ENCODE assay signal across 8 mouse cellular contexts in the genomic region with DNA sequence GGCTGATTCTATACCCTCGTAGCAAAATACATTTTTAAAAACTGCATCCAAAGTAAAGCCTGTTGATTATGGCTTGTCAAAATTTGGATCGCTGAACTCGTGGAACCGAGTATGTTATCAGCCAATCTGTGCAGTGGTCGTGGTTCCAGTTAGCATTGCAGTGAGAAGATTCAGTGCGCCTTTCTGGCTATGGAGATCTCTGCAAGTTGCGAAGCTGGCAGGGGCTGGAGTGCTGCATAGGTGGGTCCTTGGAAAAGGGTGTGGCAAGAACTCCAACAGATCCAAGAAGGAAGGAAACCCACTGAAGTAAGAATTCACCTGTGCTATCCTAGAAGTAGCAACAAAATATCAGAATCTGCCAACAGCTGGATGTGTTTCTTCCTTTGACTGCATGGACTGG. TPM values are rescaled to one million over a fixed set of nuclear protein-coding genes. Genes with fewer than 3 reads are reported as not detected.
DNase-seq lines count a peak whose midpoint lies in the region; ATAC-seq and TF ChIP-seq lines count a peak whose summit lies in the region.

No protein-coding gene starts in this region.

- peak overlapping the region; percentile 71 for H3K4me2 ChIP-seq in hindbrain, postnatal 0 days (ENCODE audit: low read depth, low read length)

- peak overlapping the region; percentile 100 for H3K27ac ChIP-seq in embryonic facial prominence, embryonic 10.5 days (replicated peaks)
- H3K27ac ChIP-seq in hindbrain, postnatal 0 days = peak overlapping the region; percentile 97; the same call in 1 of the 2 replicates

- peaks cover 12% of the 10 kb centered on the region for H3K4me1 ChIP-seq in embryonic facial prominence, embryonic 10.5 days
- 0 out of 2 replicates have a peak, but pooled peaks cover 4% of the 10 kb centered on the region for H3K4me1 ChIP-seq in hindbrain, postnatal 0 days (ENCODE audit: insufficient read depth, low read length)

- no peaks in the 10 kb centered on the region for H3K9me3 ChIP-seq in embryonic facial prominence, embryonic 10.5 days
- no peaks in the 10 kb centered on the region for H3K9me3 ChIP-seq in hindbrain, postnatal 0 days (ENCODE audit: low read length)

- H3K27me3 ChIP-seq in embryonic facial prominence, embryonic 10.5 days (replicated peaks; ENCODE audit: low read depth, poor library complexity, severe bottlenecking) = peaks cover 9% of the 10 kb centered on the region
- H3K27me3 ChIP-seq in hindbrain, postnatal 0 days (ENCODE audit: insufficient read depth, low read length) = no peaks in the 10 kb centered on the region

- peak overlapping the region; percentile 98 for H3K9ac ChIP-seq in hindbrain, postnatal 0 days (replicated peaks; ENCODE audit: low read length)

- H3K36me3 ChIP-seq in embryonic facial prominence, embryonic 10.5 days (replicated peaks) = peaks cover 14% of the 10 kb centered on the region
- H3K36me3 ChIP-seq in hindbrain, postnatal 0 days (ENCODE audit: insufficient read depth, low read length) = peaks cover 8% of the 10 kb centered on the region

- H3K4me3 ChIP-seq in embryonic facial prominence, embryonic 10.5 days = peak overlapping the region; percentile 93
- H3K4me3 ChIP-seq in hindbrain, postnatal 0 days (ENCODE audit: low read length) = peak overlapping the region; percentile 94

- WGBS in embryonic facial prominence, embryonic 10.5 days = 7% methylated on average over 7 of the region's 7 CpGs
- WGBS in hindbrain, postnatal 0 days = 3% methylated on average over 7 of the region's 7 CpGs

- peak; percentile 33; the same call in 1 of the 2 replicates for ATAC-seq in hindbrain, postnatal 0 days
- 0 out of 2 replicates have a peak, but pooled peaks have one; percentile 20 for ATAC-seq in megakaryocyte progenitor cell, adult 5-6 weeks (replicated peaks; ENCODE audit: poor library complexity)

- DNase-seq in thymus, postnatal 0 days (ENCODE audit: low spot score) = peak; percentile 7
- DNase-seq in thymus, postnatal 10 days (ENCODE audit: low spot score in 2 of 2) = no peak
- peak; percentile 34 for DNase-seq in embryonic facial prominence, embryonic 10.5 days (ENCODE audit: low spot score)
- peak; percentile 40 for DNase-seq in hindbrain, postnatal 0 days (ENCODE audit: low spot score)
- DNase-seq in thymus, postnatal 14 days = peak; percentile 20
- no peak for DNase-seq in adrenal gland, postnatal 4 days (ENCODE audit: low spot score in 2 of 2)
- no peak for DNase-seq in gastrocnemius, postnatal 10 days

- TF ChIP-seq CTCF in hindbrain, postnatal 0 days (IDR thresholded peaks at IDR 0.05; ENCODE audit: low read depth) = no peak

RNA-seq across cellular contexts. Expression of a gene that starts 1.4 kb away (rescaled TPM):
- polyA plus RNA-seq in thymus, postnatal 0 days (2015; fragmentation: Nextera tagmentation; extraction: Ambion mirVana) = 29.6 and 30.0 TPM in 2 replicates
- polyA plus RNA-seq in embryonic facial prominence, embryonic 10.5 days (2016; fragmentation: Nextera tagmentation; extraction: Ambion mirVana) = 46.3 and 46.4 TPM in 2 replicates
- 29.7 and 66.9 TPM in 2 replicates for total RNA-seq in hindbrain, postnatal 0 days (2014; rRNA removed)
- 24.7 and 30.0 TPM in 2 replicates for polyA plus RNA-seq in hindbrain, postnatal 0 days (2015; fragmentation: Nextera tagmentation; extraction: Ambion mirVana)
- 33.8 and 42.0 TPM in 2 replicates for total RNA-seq in megakaryocyte progenitor cell, adult 5-6 weeks (2015)
- total RNA-seq in megakaryocyte progenitor cell, adult 5-6 weeks (2017) = 70.8 and 74.8 TPM in 2 replicates
- 10 to 100 TPM; 31.6 to 39.7 TPM for total RNA-seq in adrenal gland, postnatal 4 days (2021)
- total RNA-seq in gastrocnemius, postnatal 10 days (2021) = 10 to 100 TPM; 11.8 to 17.3 TPM

RNA-seq across cellular contexts. Expression of a gene that starts 39.0 kb away (rescaled TPM):
- 18.8 and 21.3 TPM in 2 replicates for polyA plus RNA-seq in thymus, postnatal 0 days (2015; fragmentation: Nextera tagmentation; extraction: Ambion mirVana)
- 32.0 and 32.3 TPM in 2 replicates for polyA plus RNA-seq in embryonic facial prominence, embryonic 10.5 days (2016; fragmentation: Nextera tagmentation; extraction: Ambion mirVana)
- 45.9 and 55.0 TPM in 2 replicates for total RNA-seq in hindbrain, postnatal 0 days (2014; rRNA removed)
- 48.2 and 49.2 TPM in 2 replicates for polyA plus RNA-seq in hindbrain, postnatal 0 days (2015; fragmentation: Nextera tagmentation; extraction: Ambion mirVana)
- 29.6 and 48.4 TPM in 2 replicates for total RNA-seq in megakaryocyte progenitor cell, adult 5-6 weeks (2015)
- 26.4 and 34.4 TPM in 2 replicates for total RNA-seq in megakaryocyte progenitor cell, adult 5-6 weeks (2017)
- total RNA-seq in adrenal gland, postnatal 4 days (2021) = 10 to 100 TPM; 26.1 to 31.0 TPM
- total RNA-seq in gastrocnemius, postnatal 10 days (2021) = 10 to 100 TPM; 43.2 to 47.1 TPM

Comparison
In these comparisons a context has a peak if more than half of its experiments do, and no peak if none do; other contexts are left out.
1. DNase-seq: peak in thymus, postnatal 0 days (single experiment), embryonic facial prominence, embryonic 10.5 days (single experiment), hindbrain, postnatal 0 days (single experiment) and thymus, postnatal 14 days (single experiment); none in thymus, postnatal 10 days (0 of 2), adrenal gland, postnatal 4 days (0 of 2) and gastrocnemius, postnatal 10 days (single experiment).